Mouse (Mus musculus) spleen, postnatal 14 days (tissue): ENCODE results near the gene Tspan2.

Experiments
- DNase-seq, 2 experiments: peaks; one replicate each; pipeline ENCODE4 v3.0.0; 2021 to 2022; ENCODE audit warnings: low spot score in 2 of 2

Gene Tspan2

GRCm38 (mm10) chr3:102735031-102735558 is 766 bp downstream of the Tspan2 start:
- DNase-seq, result peak in 1 of 2 experiments; percentile 10

- no peak for DNase-seq
Observed at GRCm38 (mm10) chr3:102735638-102736037, 1.3 kb downstream of the Tspan2 start.

- no peak for DNase-seq
Observed at GRCm38 (mm10) chr3:102736436-102736835, 2.1 kb downstream of the Tspan2 start.

- DNase-seq, result no peak
Observed at GRCm38 (mm10) chr3:102737106-102737505, 2.8 kb downstream of the Tspan2 start.

- no peak for DNase-seq
Observed at GRCm38 (mm10) chr3:102738161-102738901, 4.0 kb downstream of the Tspan2 start.

GRCm38 (mm10) chr3:102738926-102739325 is 4.6 kb downstream of the Tspan2 start:
- no peak for DNase-seq

- no peak for DNase-seq
Observed at GRCm38 (mm10) chr3:102742725-102743124, 8.4 kb downstream of the Tspan2 start.

- DNase-seq, result no peak
Observed at GRCm38 (mm10) chr3:102743202-102743601, 8.9 kb downstream of the Tspan2 start.

GRCm38 (mm10) chr3:102743781-102744471 is 9.6 kb downstream of the Tspan2 start:
- no peak for DNase-seq

GRCm38 (mm10) chr3:102744657-102745056 is 10.3 kb downstream of the Tspan2 start:
- DNase-seq, result no peak

- DNase-seq, result no peak
Observed at GRCm38 (mm10) chr3:102746174-102746573, 11.8 kb downstream of the Tspan2 start.

- no peak for DNase-seq
Observed at GRCm38 (mm10) chr3:102748038-102748437, 13.7 kb downstream of the Tspan2 start.

- DNase-seq, result no peak
Observed at GRCm38 (mm10) chr3:102748686-102749085, 14.4 kb downstream of the Tspan2 start.

GRCm38 (mm10) chr3:102751136-102751535 is 16.8 kb downstream of the Tspan2 start:
- DNase-seq, result no peak

- no peak for DNase-seq
Observed at GRCm38 (mm10) chr3:102751536-102751935, 17.2 kb downstream of the Tspan2 start.

GRCm38 (mm10) chr3:102752053-102752452 is 17.7 kb downstream of the Tspan2 start:
- no peak for DNase-seq

- DNase-seq, result no peak
Observed at GRCm38 (mm10) chr3:102752457-102752856, 18.1 kb downstream of the Tspan2 start.

- DNase-seq, result peak in 1 of 2 experiments; percentile 24
Observed at GRCm38 (mm10) chr3:102755801-102756200, 21.5 kb downstream of the Tspan2 start.

- DNase-seq, result no peak
Observed at GRCm38 (mm10) chr3:102757019-102757418, 22.7 kb downstream of the Tspan2 start.

- DNase-seq, result no peak
Observed at GRCm38 (mm10) chr3:102760236-102760635, 25.9 kb downstream of the Tspan2 start.

- no peak for DNase-seq
Observed at GRCm38 (mm10) chr3:102762388-102762787, 28.1 kb downstream of the Tspan2 start.

GRCm38 (mm10) chr3:102763713-102764400 is 29.5 kb downstream of the Tspan2 start:
- no peak for DNase-seq
